Mouse (Mus musculus) myocyte (in vitro differentiated cells): Measurements from ENCODE around the gene Smyd3. TPM values are rescaled to one million over a fixed set of nuclear protein-coding genes. Genes with fewer than 3 reads are reported as not detected.

ENCODE experiments used
- H3K27me3 ChIP-seq: one replicate; pipeline ENCODE4 v1.6.1; 2011; ENCODE audit not compliant: control insufficient read depth, insufficient read depth, insufficient read length
- H3K36me3 ChIP-seq: one replicate; pipeline ENCODE4 v1.6.1; 2011; ENCODE audit not compliant: control insufficient read depth, insufficient read depth
- H3K4me2 ChIP-seq: one replicate; pipeline ENCODE4 v1.6.1; 2011; ENCODE audit warnings: low read depth, control low read depth
- H3K4me3 ChIP-seq: one replicate; pipeline ENCODE4 v1.5.1; 2011; ENCODE audit warnings: mild to moderate bottlenecking, control low read depth, moderate library complexity
- H3K79me2 ChIP-seq: one replicate; pipeline ENCODE4 v1.6.1; 2011; ENCODE audit not compliant: control insufficient read depth, insufficient read depth
- H3ac ChIP-seq: one replicate; pipeline ENCODE4 v1.6.1; 2011; ENCODE audit not compliant: control insufficient read depth, insufficient read length
- CEBPB ChIP-seq: IDR thresholded peaks from 2 replicates; pipeline ENCODE4 v1.6.1; 2011; ENCODE audit warnings: mild to moderate bottlenecking, moderate library complexity; ENCODE audit not compliant: poor library complexity, insufficient read depth, severe bottlenecking
- E2F4 ChIP-seq: IDR thresholded peaks from one replicate; pipeline ENCODE4 v1.6.1; 2011; ENCODE audit warnings: mild to moderate bottlenecking, control low read depth, moderate library complexity; ENCODE audit not compliant: insufficient read depth
- MAX ChIP-seq: IDR thresholded peaks from one replicate; pipeline ENCODE4 v1.6.1; 2011; ENCODE audit warnings: low read depth, mild to moderate bottlenecking, control low read depth
- MYOD1 ChIP-seq, 3 experiments: IDR thresholded peaks; one replicate each; pipeline ENCODE4 v1.6.1; 2011; ENCODE audit warnings: control low read depth in 2 of 3, low read depth in 2 of 3, mild to moderate bottlenecking in 2 of 3, moderate library complexity in 1 of 3; ENCODE audit not compliant: insufficient read length in 2 of 3, control insufficient read depth in 1 of 3
- MYOG ChIP-seq, 3 experiments: IDR thresholded peaks; one replicate each; pipeline ENCODE4 v1.6.1; 2011; ENCODE audit warnings: control low read depth in 2 of 3, low read depth in 2 of 3, mild to moderate bottlenecking in 2 of 3; ENCODE audit not compliant: insufficient read length in 2 of 3, control insufficient read depth in 1 of 3, insufficient read depth in 1 of 3
- POLR2A ChIP-seq: IDR thresholded peaks from one replicate; pipeline ENCODE4 v1.6.1; 2011; ENCODE audit warnings: low read depth, mild to moderate bottlenecking, control low read depth, moderate library complexity; ENCODE audit not compliant: insufficient read length
- POLR2AphosphoS2 ChIP-seq: IDR thresholded peaks from one replicate; pipeline ENCODE4 v1.6.1; 2011; ENCODE audit warnings: low read depth, control low read depth; ENCODE audit not compliant: insufficient read length
- REST ChIP-seq: IDR thresholded peaks from one replicate; pipeline ENCODE4 v1.6.1; 2011; ENCODE audit warnings: mild to moderate bottlenecking, control low read depth, moderate library complexity; ENCODE audit not compliant: insufficient read depth, insufficient read length
- SRF ChIP-seq: IDR thresholded peaks from one replicate; pipeline ENCODE4 v1.6.1; 2011; ENCODE audit warnings: low read depth; ENCODE audit not compliant: control insufficient read depth, insufficient read length
- TCF12 ChIP-seq: IDR thresholded peaks from one replicate; pipeline ENCODE4 v1.6.1; 2011; ENCODE audit warnings: mild to moderate bottlenecking, control low read depth; ENCODE audit not compliant: poor library complexity, insufficient read depth, severe bottlenecking
- TCF3 ChIP-seq: IDR thresholded peaks from one replicate; pipeline ENCODE4 v1.6.1; 2011; ENCODE audit warnings: low read depth, control low read depth; ENCODE audit not compliant: insufficient read length
- USF1 ChIP-seq: IDR thresholded peaks from one replicate; pipeline ENCODE4 v1.6.1; 2011; ENCODE audit warnings: low read depth, mild to moderate bottlenecking, control low read depth, moderate library complexity
- polyA plus RNA-seq: library from polyadenylated mRNA; unstranded; fragments of >200 nt; fragmentation: generic; extraction: Trizol; gene quantifications from one replicate; pipeline ENCODE4 v1.2.1, GENCODE M21; 2012; ENCODE audit warnings: missing spikeins

Smyd3 gene
- polyA plus RNA-seq, 1 experiment: 22.7 TPM

GRCm38 (mm10) chr1:179373911-179374310 is 143.9 kb downstream of the Smyd3 start:
- no peak overlapping the region for H3ac ChIP-seq
- no peak overlapping the region for H3K4me3 ChIP-seq
- H3K4me2 ChIP-seq: no peak overlapping the region
- H3K27me3 ChIP-seq: no peaks in the 10 kb centered on the region
- no peaks in the 10 kb centered on the region for H3K36me3 ChIP-seq
- H3K79me2 ChIP-seq: no peaks in the 10 kb centered on the region
- TF ChIP-seq POLR2AphosphoS2 (no peak), MYOD1 (IDR thresholded peaks at IDR 0.05; ENCODE audit: control insufficient read depth in 1 of 3, insufficient read length in 2 of 3, low read depth in 2 of 3) (no peak), MYOG (IDR thresholded peaks at IDR 0.05; ENCODE audit: control insufficient read depth in 1 of 3, insufficient read depth in 1 of 3, insufficient read length in 2 of 3, low read depth in 2 of 3) (no peak), TCF3 (no peak), TCF12 (no peak), REST (no peak), E2F4 (no peak), USF1 (no peak), SRF (no peak), MAX (no peak)

- H3K4me2 ChIP-seq: no peak overlapping the region
- H3ac ChIP-seq: no peak overlapping the region
- TF ChIP-seq TCF3 (no peak), CEBPB (no peak), MYOD1 (IDR thresholded peaks at IDR 0.05; ENCODE audit: control insufficient read depth in 1 of 3, insufficient read length in 2 of 3, low read depth in 2 of 3) (no peak), TCF12 (no peak), MYOG (IDR thresholded peaks at IDR 0.05; ENCODE audit: control insufficient read depth in 1 of 3, insufficient read depth in 1 of 3, insufficient read length in 2 of 3, low read depth in 2 of 3) (no peak), POLR2A (no peak), MAX (no peak), POLR2AphosphoS2 (no peak), E2F4 (no peak), SRF (no peak), USF1 (no peak), REST (no peak)
- no peaks in the 10 kb centered on the region for H3K36me3 ChIP-seq
- no peaks in the 10 kb centered on the region for H3K79me2 ChIP-seq
- H3K27me3 ChIP-seq: no peaks in the 10 kb centered on the region
- no peak overlapping the region for H3K4me3 ChIP-seq
These were observed 146.7 kb downstream of the Smyd3 start for GRCm38 (mm10) chr1:179371191-179371590.

DNA sequence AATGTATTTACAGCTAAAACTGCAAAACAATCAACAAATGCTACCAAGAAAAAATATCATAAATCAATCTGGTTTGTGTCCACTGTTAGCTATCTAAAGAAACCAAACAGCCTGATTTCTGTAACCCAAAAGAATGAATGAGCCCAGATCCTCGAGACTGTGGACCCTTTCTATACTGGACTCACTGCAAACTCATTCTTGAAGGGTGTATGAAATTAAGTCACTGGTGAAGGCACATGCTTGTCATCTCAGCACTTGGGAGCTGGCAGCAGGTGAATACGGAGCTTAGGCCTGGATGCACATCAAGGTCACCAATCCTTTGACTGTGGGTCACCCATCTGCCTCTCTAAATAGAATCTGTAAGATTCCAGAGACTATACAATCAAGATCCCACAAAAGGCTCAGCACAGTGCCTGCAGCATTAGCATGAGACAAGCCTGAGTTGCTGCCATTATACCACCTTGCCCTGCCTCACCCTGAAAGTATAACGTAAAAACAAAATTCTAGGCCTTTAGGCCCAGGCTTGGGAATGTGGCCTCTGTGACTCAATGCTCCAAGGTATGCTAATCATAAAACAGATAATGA is 149.3 kb downstream of the Smyd3 start:
- Histone ChIP-seq H3ac (no peak overlapping the region), H3K4me3 (no peak overlapping the region)
- TF ChIP-seq POLR2A (no peak), MAX (no peak), CEBPB (no peak), USF1 (no peak), MYOD1 (IDR thresholded peaks at IDR 0.05; ENCODE audit: control insufficient read depth in 1 of 3, insufficient read length in 2 of 3, low read depth in 2 of 3) (no peak), E2F4 (no peak), TCF12 (no peak), SRF (no peak), MYOG (IDR thresholded peaks at IDR 0.05; ENCODE audit: control insufficient read depth in 1 of 3, insufficient read depth in 1 of 3, insufficient read length in 2 of 3, low read depth in 2 of 3) (no peak), TCF3 (no peak), POLR2AphosphoS2 (no peak), REST (no peak)

DNA sequence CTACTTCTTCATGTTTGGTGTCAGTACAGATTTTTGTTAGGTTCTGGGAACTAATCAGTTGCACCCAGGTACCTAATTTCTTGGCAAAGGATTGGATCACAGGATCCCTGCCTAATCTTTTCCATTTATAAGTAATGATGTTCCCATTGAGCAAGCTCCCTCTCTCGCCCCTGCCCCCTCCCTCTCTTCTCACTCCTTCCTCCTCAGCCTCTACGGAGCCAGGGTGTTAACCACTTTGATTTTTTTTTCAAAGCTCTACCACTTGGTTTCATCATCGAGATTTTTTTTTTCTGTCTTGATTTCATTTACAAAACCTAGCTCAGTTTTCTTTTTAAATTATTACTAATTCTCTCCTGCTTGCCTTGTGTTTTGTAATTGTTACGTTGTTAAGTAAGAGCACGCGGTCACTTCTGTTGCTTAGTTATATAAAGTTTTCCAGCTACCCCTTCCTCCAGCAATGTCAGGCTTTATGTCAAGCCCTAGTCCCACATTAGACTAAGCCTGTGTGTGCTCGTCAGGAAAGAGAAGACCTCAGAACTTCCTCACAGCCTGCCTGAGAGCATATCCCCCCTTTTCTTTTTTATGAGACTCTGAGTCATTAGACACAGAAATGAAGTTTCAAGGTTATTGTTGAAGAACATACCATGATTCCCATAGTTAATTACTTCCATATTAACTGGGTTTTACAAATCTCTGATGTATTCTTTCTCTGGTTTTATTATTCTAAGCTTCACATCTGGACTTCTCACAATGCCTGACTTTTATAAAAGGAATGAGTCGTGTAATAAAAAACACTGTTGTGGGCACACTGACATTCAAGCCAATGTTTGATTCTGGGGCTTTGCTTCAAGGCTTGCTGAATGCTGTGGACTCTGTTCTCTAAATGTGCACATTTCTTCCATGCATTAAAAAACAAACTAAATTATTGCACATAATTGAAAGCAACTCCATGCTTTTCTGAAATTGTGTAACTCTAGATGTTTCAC is 156.1 kb downstream of the Smyd3 start:
- Histone ChIP-seq H3K4me2 (no peak overlapping the region), H3K4me3 (no peak overlapping the region)

More for the DNA sequence above, 149.3 kb downstream of the Smyd3 start:
- Histone ChIP-seq H3K4me2 (no peak overlapping the region), H3K27me3 (no peaks in the 10 kb centered on the region), H3K36me3 (no peaks in the 10 kb centered on the region), H3K79me2 (no peaks in the 10 kb centered on the region)

More for the DNA sequence above, 156.1 kb downstream of the Smyd3 start:
- no peaks in the 10 kb centered on the region for H3K27me3 ChIP-seq
- TF ChIP-seq POLR2A (no peak), E2F4 (no peak), CEBPB (no peak), MAX (no peak), MYOG (IDR thresholded peaks at IDR 0.05; ENCODE audit: control insufficient read depth in 1 of 3, insufficient read depth in 1 of 3, insufficient read length in 2 of 3, low read depth in 2 of 3) (no peak), REST (no peak), USF1 (no peak), SRF (no peak), MYOD1 (IDR thresholded peaks at IDR 0.05; ENCODE audit: control insufficient read depth in 1 of 3, insufficient read length in 2 of 3, low read depth in 2 of 3) (no peak), TCF3 (no peak), TCF12 (no peak), POLR2AphosphoS2 (no peak)
- H3K36me3 ChIP-seq: no peaks in the 10 kb centered on the region
- no peak overlapping the region for H3ac ChIP-seq
- H3K79me2 ChIP-seq: no peaks in the 10 kb centered on the region
